Mouse (Mus musculus) erythroblast, embryonic 14.5 days (primary cell): ENCODE data around the gene Arpp21. TPM values are rescaled to one million over a fixed set of nuclear protein-coding genes. Genes with fewer than 3 reads are reported as not detected.

Source experiments
- H3K27me3 ChIP-seq: 2 replicates; pipeline ENCODE4 v1.6.1; 2012; ENCODE audit warnings: inconsistent platforms; ENCODE audit not compliant: control insufficient read depth
- H3K36me3 ChIP-seq: 2 replicates; pipeline ENCODE4 v1.6.1; 2012; ENCODE audit warnings: mild to moderate bottlenecking, inconsistent platforms; ENCODE audit not compliant: control insufficient read depth
- H3K4me1 ChIP-seq: 2 replicates; pipeline ENCODE4 v1.6.1; 2012; ENCODE audit warnings: inconsistent platforms; ENCODE audit not compliant: control insufficient read depth
- H3K4me3 ChIP-seq: replicated peaks from 2 replicates; pipeline ENCODE3; 2012; ENCODE audit warnings: moderate library complexity, mild to moderate bottlenecking, inconsistent platforms
- H3K9me3 ChIP-seq: 2 replicates; pipeline ENCODE4 v1.6.1; 2012; ENCODE audit warnings: low read length, inconsistent platforms, mixed read lengths; ENCODE audit not compliant: control insufficient read depth
- GATA1 ChIP-seq: IDR thresholded peaks from 2 replicates; pipeline ENCODE4 v1.6.1; 2012; ENCODE audit warnings: low read length, inconsistent platforms, mixed read lengths
- TAL1 ChIP-seq: IDR thresholded peaks from 3 replicates; pipeline ENCODE4 v1.6.1; 2012; ENCODE audit warnings: low read length, inconsistent platforms, mixed read lengths
- polyA plus RNA-seq: library from polyadenylated mRNA; stranded (reverse); fragments of >175 nt; gene quantifications from 2 replicates; pipeline ENCODE4 v1.2.3, GENCODE M21; 2012

Gene Arpp21
- polyA plus RNA-seq, 1 experiment, result 0.03 TPM

DNA sequence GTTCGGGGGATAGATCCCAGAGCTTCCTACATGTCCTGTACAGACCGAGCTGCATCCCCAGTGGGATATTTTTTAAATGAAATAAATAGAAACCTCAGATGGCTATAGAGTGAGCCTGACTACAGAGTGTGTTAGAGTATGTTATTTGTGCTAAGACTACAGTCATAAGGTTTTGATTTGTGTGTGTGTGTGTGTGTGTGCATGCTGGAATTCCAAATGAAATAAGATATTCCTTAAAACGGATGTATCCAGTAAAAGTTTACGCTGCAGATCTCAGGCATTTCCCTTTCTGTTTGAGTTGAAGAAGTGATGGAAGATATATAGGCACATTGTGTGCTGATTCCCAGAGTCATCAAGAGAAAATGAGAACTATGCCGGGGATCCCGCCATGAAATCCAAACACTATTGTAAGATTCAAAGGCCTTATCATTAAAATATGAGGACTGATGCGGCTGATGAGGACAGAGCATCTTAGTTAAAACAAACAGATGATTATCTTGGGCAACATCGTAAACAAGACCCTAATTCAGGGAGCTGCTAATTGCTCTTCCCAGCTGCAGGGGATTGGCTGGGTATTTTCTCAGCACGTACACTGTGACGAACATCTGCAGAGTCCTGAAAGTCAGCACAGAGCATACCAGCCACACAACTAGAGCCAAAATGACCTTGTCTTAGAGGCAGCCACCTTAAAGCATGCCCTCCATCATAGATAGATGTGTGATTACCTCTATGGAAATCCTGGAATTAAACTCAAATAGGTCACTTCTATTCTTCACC is 20.5 kb downstream of the Arpp21 start:
- no peaks in the 10 kb centered on the region for H3K9me3 ChIP-seq
- no peaks in the 10 kb centered on the region for H3K4me1 ChIP-seq
- H3K4me3 ChIP-seq, result no peak overlapping the region
- H3K36me3 ChIP-seq, result no peaks in the 10 kb centered on the region
- no peaks in the 10 kb centered on the region for H3K27me3 ChIP-seq
- TF ChIP-seq GATA1 (no peak), TAL1 (no peak)

DNA sequence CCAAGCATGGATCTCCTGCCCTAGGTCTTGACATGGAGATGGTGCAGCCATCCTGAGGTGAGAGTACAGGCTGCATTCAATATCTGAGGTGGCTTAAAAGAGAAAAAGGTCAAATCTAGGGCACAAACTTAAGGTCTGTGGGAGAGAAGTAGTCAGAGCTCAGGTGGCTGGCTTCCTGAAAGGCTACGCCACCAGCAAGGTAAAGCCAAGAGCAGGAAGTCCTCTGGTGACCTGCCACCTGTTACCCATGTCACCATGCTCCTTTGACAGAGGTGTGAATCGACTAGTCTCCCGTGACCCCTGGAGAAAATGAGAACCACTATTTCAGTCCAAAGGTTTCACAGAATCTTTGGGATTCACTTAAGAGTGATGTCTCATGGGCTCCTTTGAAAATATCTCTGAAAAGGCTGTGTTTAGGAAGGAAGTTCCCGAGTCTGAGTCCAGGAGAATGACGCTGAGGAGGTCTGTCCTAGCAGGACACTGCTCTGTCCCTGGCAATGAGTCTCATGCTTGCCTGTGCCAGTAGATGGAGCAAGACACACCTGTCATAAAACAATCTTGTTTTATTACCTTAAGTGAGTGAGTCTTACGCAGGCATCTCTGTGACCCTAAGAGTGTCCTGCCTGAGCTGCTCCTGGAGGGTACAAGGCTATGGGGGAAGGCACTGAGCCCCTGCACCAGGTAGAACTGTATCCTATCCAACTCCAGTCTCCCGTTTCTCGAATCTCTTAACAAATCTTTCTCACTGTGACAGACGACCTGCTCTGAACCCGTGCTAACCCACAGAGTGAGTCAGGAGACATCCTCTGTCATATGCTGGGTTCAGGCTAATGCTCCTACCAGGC is 22.1 kb downstream of the Arpp21 start:
- TF ChIP-seq GATA1 (no peak), TAL1 (no peak)
- no peaks in the 10 kb centered on the region for H3K4me1 ChIP-seq
- H3K36me3 ChIP-seq, result no peaks in the 10 kb centered on the region
- H3K9me3 ChIP-seq, result no peaks in the 10 kb centered on the region
- no peaks in the 10 kb centered on the region for H3K27me3 ChIP-seq
- H3K4me3 ChIP-seq, result no peak overlapping the region

DNA sequence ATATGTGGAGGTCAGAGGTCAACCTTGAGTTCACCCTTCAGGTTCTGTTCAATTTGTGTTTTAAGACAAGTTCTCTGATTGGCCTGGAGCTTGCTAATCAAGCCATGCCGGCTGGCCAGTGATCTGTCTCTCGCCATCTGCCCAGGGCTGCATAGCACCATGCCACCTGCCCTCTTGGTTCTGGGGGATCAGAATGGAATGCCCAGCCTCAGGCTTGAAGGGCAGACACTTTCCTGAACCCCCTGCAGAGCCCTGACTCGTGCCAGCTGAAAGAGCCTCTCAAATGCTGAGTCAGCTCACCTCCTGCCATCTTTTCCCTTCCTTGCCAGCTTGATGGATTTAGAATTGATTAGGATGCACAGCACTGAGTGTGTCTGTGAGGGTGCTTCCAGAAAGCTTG is 25.9 kb downstream of the Arpp21 start:
- TF ChIP-seq GATA1 (no peak), TAL1 (no peak)
- Histone ChIP-seq H3K4me1 (no peaks in the 10 kb centered on the region), H3K27me3 (no peaks in the 10 kb centered on the region), H3K4me3 (no peak overlapping the region), H3K9me3 (no peaks in the 10 kb centered on the region), H3K36me3 (no peaks in the 10 kb centered on the region)

DNA sequence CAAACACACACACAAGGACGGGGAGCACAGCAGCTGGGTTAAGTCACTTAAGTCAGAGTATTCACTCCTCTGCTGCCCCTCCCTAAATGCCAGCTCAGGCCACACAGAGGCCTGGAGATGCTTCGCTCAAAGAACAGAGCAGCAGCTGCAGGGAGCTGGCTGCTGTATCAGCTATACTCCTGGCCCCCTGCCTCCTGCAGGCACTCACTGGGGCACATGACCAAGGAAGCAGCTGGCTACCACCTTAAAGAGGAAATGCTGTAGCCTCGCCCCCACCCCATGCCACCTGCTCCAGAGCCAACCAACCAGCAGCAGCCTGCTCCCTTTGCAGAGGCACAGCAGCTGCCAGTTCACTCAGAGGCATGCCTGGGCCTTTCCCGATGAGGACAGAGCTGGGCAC is 28.0 kb downstream of the Arpp21 start:
- Histone ChIP-seq H3K36me3 (no peaks in the 10 kb centered on the region), H3K9me3 (no peaks in the 10 kb centered on the region), H3K4me3 (no peak overlapping the region), H3K27me3 (no peaks in the 10 kb centered on the region), H3K4me1 (no peaks in the 10 kb centered on the region)
- TF ChIP-seq GATA1, result no peak
- no peak for TF ChIP-seq TAL1

DNA sequence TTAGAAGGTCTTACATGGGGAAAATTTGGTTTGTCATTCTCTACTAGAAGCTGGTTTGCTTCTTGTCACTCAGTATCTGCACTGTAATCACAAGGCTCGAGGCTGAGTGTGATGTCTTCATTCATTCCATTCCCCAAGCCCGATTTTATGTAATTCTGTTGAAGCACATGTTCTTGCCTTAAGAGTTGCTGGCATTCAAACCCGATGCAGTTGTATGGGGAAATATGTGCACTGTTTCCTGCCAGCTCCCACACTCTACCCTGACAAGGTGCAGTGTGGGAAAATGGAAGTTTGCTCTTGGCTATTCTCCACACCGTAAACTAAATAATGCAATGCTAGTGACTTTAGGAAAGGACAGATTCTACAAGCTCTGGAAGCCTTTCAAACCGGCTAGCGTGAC is 37.4 kb downstream of the Arpp21 start:
- no peaks in the 10 kb centered on the region for H3K36me3 ChIP-seq
- H3K4me1 ChIP-seq, result no peaks in the 10 kb centered on the region
- TF ChIP-seq GATA1 (no peak), TAL1 (no peak)
- H3K4me3 ChIP-seq, result no peak overlapping the region
- H3K9me3 ChIP-seq, result no peaks in the 10 kb centered on the region
- no peaks in the 10 kb centered on the region for H3K27me3 ChIP-seq

- no peaks in the 10 kb centered on the region for H3K4me1 ChIP-seq
- no peaks in the 10 kb centered on the region for H3K9me3 ChIP-seq
- H3K27me3 ChIP-seq, result no peaks in the 10 kb centered on the region
- no peak overlapping the region for H3K4me3 ChIP-seq
- TF ChIP-seq GATA1 (no peak), TAL1 (no peak)
- H3K36me3 ChIP-seq, result no peaks in the 10 kb centered on the region
Measured at GRCm38 (mm10) chr9:112194049-112194448, 41.7 kb downstream of the Arpp21 start.

- Histone ChIP-seq H3K36me3 (no peaks in the 10 kb centered on the region), H3K4me3 (no peak overlapping the region), H3K27me3 (peaks cover 35% of the 10 kb centered on the region), H3K4me1 (peaks cover 2% of the 10 kb centered on the region; the same call in 1 of the 2 replicates), H3K9me3 (no peaks in the 10 kb centered on the region)
- TF ChIP-seq GATA1 (no peak), TAL1 (no peak)
Measured at GRCm38 (mm10) chr9:112189394-112189793, 46.3 kb downstream of the Arpp21 start.

DNA sequence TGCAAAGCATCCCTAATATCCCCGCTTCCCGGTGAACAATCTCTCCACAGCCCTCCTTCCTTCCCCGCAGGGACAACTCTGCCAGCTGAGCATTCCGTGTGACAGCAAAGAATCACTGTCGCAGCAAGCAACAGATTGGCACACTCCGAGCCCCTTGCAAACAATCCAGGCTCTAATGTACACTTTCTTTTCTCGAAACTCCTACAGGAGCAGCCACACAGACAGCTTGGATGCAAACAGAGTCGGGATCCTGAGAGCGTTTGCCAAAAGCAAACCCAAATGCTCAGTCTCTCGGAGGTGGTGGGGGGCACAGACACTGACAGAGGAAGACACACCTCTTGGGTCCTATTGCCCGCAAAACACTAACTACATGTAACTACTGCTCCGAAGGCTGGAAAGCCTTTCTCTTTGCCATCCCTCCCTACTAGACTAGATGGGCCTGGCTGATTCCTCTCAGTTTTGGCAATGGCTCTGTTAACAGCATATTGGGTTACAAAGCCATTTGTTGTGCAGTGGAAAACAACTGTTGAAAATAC is 47.3 kb downstream of the Arpp21 start:
- H3K4me1 ChIP-seq, result peaks cover 2% of the 10 kb centered on the region; the same call in 1 of the 2 replicates
- peaks cover 37% of the 10 kb centered on the region for H3K27me3 ChIP-seq
- no peaks in the 10 kb centered on the region for H3K36me3 ChIP-seq
- TF ChIP-seq GATA1 (no peak), TAL1 (no peak)
- H3K9me3 ChIP-seq, result no peaks in the 10 kb centered on the region
- H3K4me3 ChIP-seq, result no peak overlapping the region

- peaks cover 9% of the 10 kb centered on the region for H3K4me1 ChIP-seq
- no peak for TF ChIP-seq GATA1
- TF ChIP-seq TAL1, result no peak
- no peaks in the 10 kb centered on the region for H3K36me3 ChIP-seq
- H3K27me3 ChIP-seq, result peaks cover 37% of the 10 kb centered on the region
- no peak overlapping the region for H3K4me3 ChIP-seq
- no peaks in the 10 kb centered on the region for H3K9me3 ChIP-seq
Measured at GRCm38 (mm10) chr9:112187667-112188066, 48.1 kb downstream of the Arpp21 start.
